Mouse (Mus musculus): Measurements from ENCODE around the gene Plcd3. TPM values are rescaled to one million over a fixed set of nuclear protein-coding genes. Genes with fewer than 3 reads are reported as not detected.

The Plcd3 gene
- polyA plus RNA-seq, 1 experiment = 20.6 TPM

GRCm38 (mm10) chr11:103042828-103043227 is 58.6 kb downstream of the Plcd3 start:
- Histone ChIP-seq H3K79me2 (ENCODE audit: control insufficient read depth, insufficient read depth) (peaks cover 66% of the 10 kb centered on the region), H3K36me3 (ENCODE audit: control insufficient read depth, insufficient read depth) (peaks cover 34% of the 10 kb centered on the region)
- TF ChIP-seq REST (IDR thresholded peaks at IDR 0.05; ENCODE audit: insufficient read depth, insufficient read length) (no peak), POLR2A (IDR thresholded peaks at IDR 0.05; ENCODE audit: insufficient read length, low read depth) (no peak), MYOG (IDR thresholded peaks at IDR 0.05; ENCODE audit: control insufficient read depth in 1 of 3, insufficient read depth in 1 of 3, insufficient read length in 2 of 3, low read depth in 2 of 3) (no peak), MYOD1 (IDR thresholded peaks at IDR 0.05; ENCODE audit: control insufficient read depth in 1 of 3, insufficient read length in 2 of 3, low read depth in 2 of 3) (no peak), CEBPB (IDR thresholded peaks at IDR 0.05; ENCODE audit: insufficient read depth, poor library complexity, severe bottlenecking) (no peak), POLR2AphosphoS2 (IDR thresholded peaks at IDR 0.05; ENCODE audit: insufficient read length, low read depth) (no peak), MAX (IDR thresholded peaks at IDR 0.05; ENCODE audit: low read depth) (no peak), TCF12 (IDR thresholded peaks at IDR 0.05; ENCODE audit: insufficient read depth, poor library complexity, severe bottlenecking) (no peak), USF1 (IDR thresholded peaks at IDR 0.05; ENCODE audit: low read depth) (no peak), SRF (IDR thresholded peaks at IDR 0.05; ENCODE audit: control insufficient read depth, insufficient read length, low read depth) (no peak)

DNA sequence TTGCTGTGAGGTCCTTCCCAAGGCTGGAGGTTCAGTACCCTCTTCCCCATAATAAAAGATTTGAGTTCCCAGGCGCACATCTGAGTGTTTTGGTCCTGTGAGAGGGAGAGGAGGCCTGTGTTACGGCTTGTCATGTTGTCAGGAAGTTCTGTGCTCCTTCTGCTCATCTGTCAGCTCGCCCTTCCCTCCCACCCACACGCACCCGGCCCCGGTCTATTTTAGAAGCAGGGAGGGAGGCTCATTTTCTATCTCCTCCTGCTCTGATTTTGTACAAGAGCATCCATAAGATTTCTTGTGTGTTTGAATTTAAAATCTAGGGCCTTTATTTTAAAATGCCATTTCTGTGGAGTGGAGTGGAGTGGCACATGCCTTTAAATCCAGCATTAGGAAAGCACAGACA is 63.4 kb downstream of the Plcd3 start:
- no peak overlapping the region for H3K4me3 ChIP-seq
- H3K27me3 ChIP-seq (ENCODE audit: control insufficient read depth, insufficient read depth, insufficient read length) = no peaks in the 10 kb centered on the region
- peaks cover 99% of the 10 kb centered on the region for H3K79me2 ChIP-seq (ENCODE audit: control insufficient read depth, insufficient read depth)
- peak overlapping the region; percentile 42 for H3K4me2 ChIP-seq (ENCODE audit: low read depth)
- peaks cover 10% of the 10 kb centered on the region for H3K36me3 ChIP-seq (ENCODE audit: control insufficient read depth, insufficient read depth)
- no peak overlapping the region for H3ac ChIP-seq (ENCODE audit: control insufficient read depth, insufficient read length)
- no peak for TF ChIP-seq MAX (IDR thresholded peaks at IDR 0.05; ENCODE audit: low read depth)
- TF ChIP-seq MYOD1 (IDR thresholded peaks at IDR 0.05; ENCODE audit: control insufficient read depth in 1 of 3, insufficient read length in 2 of 3, low read depth in 2 of 3) = peak in 1 of 3 experiments; percentile 38
- no peak for TF ChIP-seq TCF3 (IDR thresholded peaks at IDR 0.05; ENCODE audit: insufficient read length, low read depth)

More at GRCm38 (mm10) chr11:103042828-103043227, 58.6 kb downstream of the Plcd3 start:
- Histone ChIP-seq H3K27me3 (ENCODE audit: control insufficient read depth, insufficient read depth, insufficient read length) (no peaks in the 10 kb centered on the region), H3K4me2 (ENCODE audit: low read depth) (no peak overlapping the region), H3ac (ENCODE audit: control insufficient read depth, insufficient read length) (no peak overlapping the region), H3K4me3 (no peak overlapping the region)

DNA sequence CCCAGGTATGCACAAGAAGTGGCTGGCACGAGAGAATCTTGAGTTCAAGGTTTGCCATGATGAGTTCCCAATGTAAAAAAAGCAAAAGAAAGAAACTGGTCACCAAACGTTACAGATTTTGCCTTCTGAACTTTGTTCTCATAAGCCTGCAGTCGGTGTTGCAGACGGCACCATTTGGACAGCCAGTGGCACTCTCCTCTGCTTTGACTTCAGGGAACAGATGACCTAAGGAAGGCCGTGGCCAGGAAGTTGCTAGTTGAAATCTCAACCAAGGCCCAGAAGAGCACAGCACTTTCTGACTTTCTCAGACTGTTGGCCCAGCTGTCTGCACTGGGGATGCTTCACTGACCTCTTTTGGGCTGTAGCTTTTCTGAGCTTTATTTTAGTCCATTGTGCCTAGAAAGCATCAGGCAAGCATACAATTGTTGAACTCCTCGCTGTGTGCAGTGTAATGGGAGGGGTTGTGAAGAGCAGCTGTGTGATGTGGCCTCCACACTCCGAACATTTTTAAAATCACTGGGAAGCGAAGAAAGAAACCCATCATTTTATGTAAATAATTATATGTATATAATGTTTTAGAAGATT is 64.5 kb downstream of the Plcd3 start:
- Histone ChIP-seq H3K79me2 (ENCODE audit: control insufficient read depth, insufficient read depth) (peaks cover 100% of the 10 kb centered on the region), H3K27me3 (ENCODE audit: control insufficient read depth, insufficient read depth, insufficient read length) (no peaks in the 10 kb centered on the region), H3K4me2 (ENCODE audit: low read depth) (no peak overlapping the region), H3K4me3 (no peak overlapping the region), H3ac (ENCODE audit: control insufficient read depth, insufficient read length) (no peak overlapping the region), H3K36me3 (ENCODE audit: control insufficient read depth, insufficient read depth) (peaks cover 8% of the 10 kb centered on the region)
- TF ChIP-seq MYOG (IDR thresholded peaks at IDR 0.05; ENCODE audit: control insufficient read depth in 1 of 3, insufficient read depth in 1 of 3, insufficient read length in 2 of 3, low read depth in 2 of 3) (peak in 2 of 3 experiments; percentile 22 to 65), POLR2A (IDR thresholded peaks at IDR 0.05; ENCODE audit: insufficient read length, low read depth) (no peak)

GRCm38 (mm10) chr11:103035007-103035406 is 66.5 kb downstream of the Plcd3 start:
- H3K79me2 ChIP-seq (ENCODE audit: control insufficient read depth, insufficient read depth) = peaks cover 100% of the 10 kb centered on the region
- TF ChIP-seq CEBPB (IDR thresholded peaks at IDR 0.05; ENCODE audit: insufficient read depth, poor library complexity, severe bottlenecking) = no peak
- TF ChIP-seq MYOG (IDR thresholded peaks at IDR 0.05; ENCODE audit: control insufficient read depth in 1 of 3, insufficient read depth in 1 of 3, insufficient read length in 2 of 3, low read depth in 2 of 3) = peak in 1 of 3 experiments; percentile 15
- TF ChIP-seq TCF3 (IDR thresholded peaks at IDR 0.05; ENCODE audit: insufficient read length, low read depth) = no peak
- H3K4me2 ChIP-seq (ENCODE audit: low read depth) = no peak overlapping the region
- H3K36me3 ChIP-seq (ENCODE audit: control insufficient read depth, insufficient read depth) = peaks cover 8% of the 10 kb centered on the region
- no peak overlapping the region for H3K4me3 ChIP-seq
- no peak overlapping the region for H3ac ChIP-seq (ENCODE audit: control insufficient read depth, insufficient read length)
- no peaks in the 10 kb centered on the region for H3K27me3 ChIP-seq (ENCODE audit: control insufficient read depth, insufficient read depth, insufficient read length)

DNA sequence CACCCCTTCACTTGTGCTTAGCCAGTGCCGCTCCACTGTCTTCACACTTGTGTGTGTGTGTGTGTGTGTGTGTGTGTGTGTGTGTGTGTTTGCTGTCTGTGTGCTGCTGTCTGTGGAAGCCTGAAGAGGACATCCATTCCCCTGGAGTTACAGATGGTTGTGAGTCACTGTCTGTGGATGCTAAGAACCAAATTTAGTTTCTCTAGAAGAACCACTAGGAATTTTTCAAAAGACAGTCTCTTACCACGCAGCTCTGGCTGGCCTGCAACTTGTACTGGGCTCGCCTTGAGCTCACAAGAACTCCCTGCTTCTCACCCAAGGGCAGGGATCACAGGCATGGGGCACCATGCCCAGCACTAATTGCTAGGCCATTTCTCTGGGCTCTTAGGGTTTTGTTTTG is 68.4 kb downstream of the Plcd3 start:
- Histone ChIP-seq H3K36me3 (ENCODE audit: control insufficient read depth, insufficient read depth) (peaks cover 8% of the 10 kb centered on the region), H3K4me2 (ENCODE audit: low read depth) (peak overlapping the region; percentile 54), H3K27me3 (ENCODE audit: control insufficient read depth, insufficient read depth, insufficient read length) (no peaks in the 10 kb centered on the region), H3K4me3 (no peak overlapping the region), H3ac (ENCODE audit: control insufficient read depth, insufficient read length) (no peak overlapping the region), H3K79me2 (ENCODE audit: control insufficient read depth, insufficient read depth) (peaks cover 96% of the 10 kb centered on the region)
- no peak for TF ChIP-seq E2F4 (IDR thresholded peaks at IDR 0.05; ENCODE audit: insufficient read depth)
- no peak for TF ChIP-seq CEBPB (IDR thresholded peaks at IDR 0.05; ENCODE audit: insufficient read depth, poor library complexity, severe bottlenecking)
- peak in 1 of 3 experiments; percentile 51 for TF ChIP-seq MYOD1 (IDR thresholded peaks at IDR 0.05; ENCODE audit: control insufficient read depth in 1 of 3, insufficient read length in 2 of 3, low read depth in 2 of 3)
- TF ChIP-seq POLR2AphosphoS2 (IDR thresholded peaks at IDR 0.05; ENCODE audit: insufficient read length, low read depth) = no peak
- no peak for TF ChIP-seq SRF (IDR thresholded peaks at IDR 0.05; ENCODE audit: control insufficient read depth, insufficient read length, low read depth)
- TF ChIP-seq TCF12 (IDR thresholded peaks at IDR 0.05; ENCODE audit: insufficient read depth, poor library complexity, severe bottlenecking) = no peak
- no peak for TF ChIP-seq TCF3 (IDR thresholded peaks at IDR 0.05; ENCODE audit: insufficient read length, low read depth)
- no peak for TF ChIP-seq MAX (IDR thresholded peaks at IDR 0.05; ENCODE audit: low read depth)
- TF ChIP-seq MYOG (IDR thresholded peaks at IDR 0.05; ENCODE audit: control insufficient read depth in 1 of 3, insufficient read depth in 1 of 3, insufficient read length in 2 of 3, low read depth in 2 of 3) = peak in 1 of 3 experiments; percentile 28
- no peak for TF ChIP-seq POLR2A (IDR thresholded peaks at IDR 0.05; ENCODE audit: insufficient read length, low read depth)

All from myocyte (in vitro differentiated cells).